Comparison of ENCODE assay signal across 24 mouse cellular contexts in genomic region chr6:91574414-91574813, GRCm38 (mm10). TPM values are rescaled to one million over a fixed set of nuclear protein-coding genes. Genes with fewer than 3 reads are reported as not detected.
DNase-seq lines count a peak whose midpoint lies in the region; ATAC-seq and TF ChIP-seq lines count a peak whose summit lies in the region.
"Had no signal": no experiment of that assay in that cellular context is flagged by ENCODE, and none has a peak within 500 bp of the region (broad histone marks: within the 10 kb centered on the region; RNA-seq: fewer than 3 reads in every experiment).

No protein-coding gene starts in this region.

- H3K27me3 ChIP-seq in intestine, postnatal 0 days (replicated peaks; ENCODE audit: control insufficient read depth, insufficient read depth, low read length) = no peaks in the 10 kb centered on the region
- H3K27me3 ChIP-seq in small intestine, adult 2 months (ENCODE audit: control insufficient read depth, insufficient read depth, low read length) = no peaks in the 10 kb centered on the region
- H3K27me3 ChIP-seq: CH12.LX; embryonic facial prominence, embryonic 12.5 days; forebrain, embryonic 13.5 days; forebrain, embryonic 15.5 days; Patski had no signal

- DNase-seq in gastrocnemius, adult 2 months = peak; percentile 12
- no peak for DNase-seq in gastrocnemius, postnatal 25 days
- no peak for DNase-seq in left cerebral cortex, postnatal 14 days (ENCODE audit: low spot score in 2 of 2)
- DNase-seq in testis, postnatal 10 days (ENCODE audit: low spot score) = no peak
- DNase-seq: adrenal gland, adult 8-10 months; adrenal gland, postnatal 14 days; adrenal gland, postnatal 36 days; B cell, adult 2 months; cerebellum, adult 11-12 months; cerebellum, adult 2 months; cerebellum, adult 9-10 months; cerebellum, postnatal 10 days; cerebellum, postnatal 25 days had no signal

- H3K4me2 ChIP-seq in intestine, postnatal 0 days (replicated peaks; ENCODE audit: low read depth) = no peak overlapping the region
- H3K4me2 ChIP-seq: embryonic facial prominence, embryonic 12.5 days; forebrain, embryonic 13.5 days; forebrain, embryonic 15.5 days had no signal

- no peak overlapping the region for H3K4me3 ChIP-seq in gastrocnemius, adult 2 months
- H3K4me3 ChIP-seq in intestine, postnatal 0 days (ENCODE audit: low read depth, low read length) = no peak overlapping the region
- peak overlapping the region; percentile 23 for H3K4me3 ChIP-seq in small intestine, adult 2 months (ENCODE audit: low read depth, low read length)
- H3K4me3 ChIP-seq: embryonic facial prominence, embryonic 10.5 days; embryonic facial prominence, embryonic 12.5 days; forebrain, embryonic 13.5 days; forebrain, embryonic 15.5 days had no signal

- H3K9me3 ChIP-seq in intestine, postnatal 0 days (ENCODE audit: control insufficient read depth) = no peaks in the 10 kb centered on the region
- H3K9me3 ChIP-seq: embryonic facial prominence, embryonic 10.5 days; embryonic facial prominence, embryonic 12.5 days; forebrain, embryonic 13.5 days; forebrain, embryonic 15.5 days; G1E had no signal

- TF ChIP-seq CTCF in gastrocnemius, adult 2 months (IDR thresholded peaks at IDR 0.05) = no peak
- TF ChIP-seq CTCF in intestine, postnatal 0 days (IDR thresholded peaks at IDR 0.05; ENCODE audit: low read depth) = no peak
- TF ChIP-seq CTCF in small intestine, adult 2 months (IDR thresholded peaks at IDR 0.05; ENCODE audit: extremely low read depth, insufficient read length, insufficient replicate concordance, low read depth, low read length) = no peak

- H3K27ac ChIP-seq in gastrocnemius, adult 2 months = no peak overlapping the region
- H3K27ac ChIP-seq in intestine, postnatal 0 days (ENCODE audit: low read depth, low read length) = peak overlapping the region; percentile 15; the same call in 1 of the 2 replicates
- peak overlapping the region; percentile 96 for H3K27ac ChIP-seq in small intestine, adult 2 months (ENCODE audit: insufficient read depth, low read depth, low read length)
- H3K27ac ChIP-seq: embryonic facial prominence, embryonic 10.5 days; embryonic facial prominence, embryonic 12.5 days; forebrain, embryonic 13.5 days; forebrain, embryonic 15.5 days had no signal

- no peaks in the 10 kb centered on the region for H3K4me1 ChIP-seq in intestine, postnatal 0 days (replicated peaks; ENCODE audit: control insufficient read depth, insufficient read depth, low read length)
- peaks cover 21% of the 10 kb centered on the region for H3K4me1 ChIP-seq in small intestine, adult 2 months (ENCODE audit: control insufficient read depth, insufficient read depth, insufficient read length, low read length)
- H3K4me1 ChIP-seq: embryonic facial prominence, embryonic 10.5 days; embryonic facial prominence, embryonic 12.5 days had no signal

- intact Hi-C loops in gastrocnemius, adult 2 months (cut with DNase I) = loop anchor here (2.0 kb wide), 1 partner anchor 48 kb away; no protein-coding TSS in a partner anchor
- intact Hi-C loops in left cerebral cortex, postnatal 14 days (cut with DNase I) = loop anchor here (10.0 kb wide), 1 partner anchor 290 kb away; no protein-coding TSS in a partner anchor

- WGBS in intestine, postnatal 0 days = 51% methylated on average over 10 of the region's 10 CpGs
- WGBS in small intestine, adult 2 months = 35% methylated on average over 10 of the region's 10 CpGs

- H3K9ac ChIP-seq in intestine, postnatal 0 days (ENCODE audit: low read depth, low read length) = no peak overlapping the region
- H3K9ac ChIP-seq: embryonic facial prominence, embryonic 12.5 days; forebrain, embryonic 13.5 days; forebrain, embryonic 15.5 days had no signal

- H3K36me3 ChIP-seq in intestine, postnatal 0 days (ENCODE audit: control insufficient read depth, insufficient read depth) = no peaks in the 10 kb centered on the region
- no peaks in the 10 kb centered on the region for H3K36me3 ChIP-seq in small intestine, adult 2 months (ENCODE audit: control insufficient read depth, insufficient read depth, low read length)
- H3K36me3 ChIP-seq: embryonic facial prominence, embryonic 10.5 days; embryonic facial prominence, embryonic 12.5 days; forebrain, embryonic 15.5 days; G1E had no signal

- peak; percentile 78 for ATAC-seq in intestine, postnatal 0 days
- ATAC-seq: activated CD4-positive, CD25-positive, alpha-beta regulatory T cell, adult 4 months; CD4-positive, CD25-positive, alpha-beta regulatory T cell, adult 4 months; forebrain, embryonic 13.5 days; forebrain, embryonic 15.5 days; Patski had no signal

- no peak; the same call in 1 of the 2 replicates for TF ChIP-seq POLR2A in small intestine, adult 2 months (IDR thresholded peaks at IDR 0.05; ENCODE audit: low read depth, low read length)

RNA-seq across cellular contexts. Expression of gene Lsm3, which starts 58.7 kb away (rescaled TPM):
- total RNA-seq in gastrocnemius, adult 2 months (2021) = 10 to 100 TPM; 22.7 to 37.0 TPM
- 10 to 100 TPM; 35.6 to 36.4 TPM for total RNA-seq in gastrocnemius, postnatal 25 days (2021)
- 133 and 139 TPM in 2 replicates for polyA plus RNA-seq in intestine, postnatal 0 days (2015; fragmentation: Nextera tagmentation; extraction: Ambion mirVana)
- 7.7 and 12.5 TPM in 2 replicates for polyA plus RNA-seq in small intestine, adult 2 months (2012; rRNA removed)
- total RNA-seq in left cerebral cortex, postnatal 14 days (2021) = 10 to 100 TPM; 37.6 to 40.8 TPM

RNA-seq across cellular contexts. Expression of gene Xpc, which starts 58.7 kb away (rescaled TPM):
- 1 to 10 TPM; 7.6 to 8.3 TPM for total RNA-seq in gastrocnemius, adult 2 months (2021)
- 1 to 10 TPM; 6.4 to 6.9 TPM for total RNA-seq in gastrocnemius, postnatal 25 days (2021)
- polyA plus RNA-seq in intestine, postnatal 0 days (2015; fragmentation: Nextera tagmentation; extraction: Ambion mirVana) = 9.1 and 10.2 TPM in 2 replicates
- 1.7 and 4.2 TPM in 2 replicates for polyA plus RNA-seq in small intestine, adult 2 months (2012; rRNA removed)
- total RNA-seq in left cerebral cortex, postnatal 14 days (2021) = 10 to 100 TPM; 10.6 TPM
